Comparison of ENCODE assay signal across 15 mouse cellular contexts in the genomic region with DNA sequence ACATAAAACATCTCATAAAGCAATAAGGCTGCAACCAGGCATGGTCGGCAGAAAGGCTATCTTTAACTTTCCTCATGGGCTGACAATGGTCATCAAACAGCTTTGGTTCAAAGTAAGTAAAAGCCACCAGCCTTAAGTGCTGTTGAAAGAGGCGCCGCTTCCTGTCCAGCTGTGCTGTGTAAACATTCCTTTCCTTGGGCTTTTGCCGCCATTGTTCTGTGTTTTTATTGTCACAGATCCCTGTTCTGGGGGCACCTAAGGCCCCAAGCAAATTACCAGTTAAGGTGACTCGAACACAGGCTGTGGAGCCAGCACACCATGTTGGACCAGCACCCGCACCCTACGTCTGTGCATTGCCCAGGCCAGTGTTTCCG.
DNase-seq lines count a peak whose midpoint lies in the region; ATAC-seq and TF ChIP-seq lines count a peak whose summit lies in the region.
"Had no signal": no experiment of that assay in that cellular context is flagged by ENCODE, and none has a peak within 500 bp of the region (broad histone marks: within the 10 kb centered on the region; RNA-seq: fewer than 3 reads in every experiment).

No protein-coding gene starts in this region.

- H3K9ac ChIP-seq in heart, embryonic 11.5 days (ENCODE audit: low read depth, low read length), result no peak overlapping the region
- no peak overlapping the region for H3K9ac ChIP-seq in ES-Bruce4 (ENCODE audit: low read depth, poor library complexity, severe bottlenecking)
- H3K9ac ChIP-seq: hindbrain, embryonic 13.5 days; liver, embryonic 15.5 days; midbrain, embryonic 12.5 days had no signal

- peaks cover 23% of the 10 kb centered on the region for H3K4me1 ChIP-seq in heart, embryonic 11.5 days (ENCODE audit: control insufficient read depth, insufficient read depth, low read length)
- H3K4me1 ChIP-seq in ES-Bruce4 (ENCODE audit: control insufficient read depth, insufficient read depth, low read length), result peaks cover 8% of the 10 kb centered on the region
- H3K4me1 ChIP-seq: hindbrain, embryonic 13.5 days; liver, embryonic 15.5 days; midbrain, embryonic 12.5 days had no signal

- intact Hi-C loops in left cerebral cortex, postnatal 4 days (cut with DNase I), result no loop called here

- peaks cover 3% of the 10 kb centered on the region; the same call in 1 of the 2 replicates for H3K9me3 ChIP-seq in heart, embryonic 11.5 days (replicated peaks; ENCODE audit: control insufficient read depth, low read length)
- H3K9me3 ChIP-seq in ES-Bruce4 (replicated peaks; ENCODE audit: control insufficient read depth, insufficient read depth, low read length, poor library complexity, severe bottlenecking), result no peaks in the 10 kb centered on the region
- H3K9me3 ChIP-seq: liver, embryonic 15.5 days had no signal

- WGBS in heart, embryonic 11.5 days (ENCODE audit: insufficient replicate concordance), result 55% methylated on average over 8 of the region's 8 CpGs

- H3K4me3 ChIP-seq in heart, embryonic 11.5 days (ENCODE audit: low read depth, low read length), result no peak overlapping the region
- no peak overlapping the region for H3K4me3 ChIP-seq in ES-Bruce4 (ENCODE audit: low read depth, low read length)
- H3K4me3 ChIP-seq: hindbrain, embryonic 13.5 days; liver, embryonic 15.5 days; midbrain, embryonic 12.5 days had no signal

- peak overlapping the region; percentile 58 for H3K27ac ChIP-seq in heart, embryonic 11.5 days (ENCODE audit: low read depth, low read length)
- peak overlapping the region; percentile 84; the same call in 1 of the 2 replicates for H3K27ac ChIP-seq in ES-Bruce4 (ENCODE audit: insufficient read depth, low read length)
- H3K27ac ChIP-seq: hindbrain, embryonic 13.5 days; liver, embryonic 15.5 days; midbrain, embryonic 12.5 days had no signal

- ATAC-seq in heart, embryonic 11.5 days (replicated peaks; ENCODE audit: insufficient number of reproducible peaks, low FRiP score, low TSS enrichment), result no peak
- ATAC-seq: forebrain, embryonic 16.5 days had no signal

- DNase-seq in heart, adult 8-10 months (ENCODE audit: low spot score), result no peak
- DNase-seq in embryo, embryonic 9.5 days (ENCODE audit: extremely low spot score), result peak; percentile 35
- DNase-seq in lung, postnatal 14 days, result peak; percentile 31
- DNase-seq in cerebellum, adult 11 months, result no peak
- no peak for DNase-seq in cerebellum, postnatal 36 days
- DNase-seq in left cerebral cortex, postnatal 4 days, result no peak
- DNase-seq: cerebellum, postnatal 10 days; gastrocnemius, postnatal 14 days; kidney, adult 8-10 months had no signal

- no peak for TF ChIP-seq POLR2A in ES-Bruce4 (IDR thresholded peaks at IDR 0.05; ENCODE audit: insufficient read depth, low read length)

- no peak overlapping the region for H3K4me2 ChIP-seq in heart, embryonic 11.5 days
- H3K4me2 ChIP-seq: hindbrain, embryonic 13.5 days; liver, embryonic 15.5 days; midbrain, embryonic 12.5 days had no signal

- H3K27me3 ChIP-seq in heart, embryonic 11.5 days (ENCODE audit: control insufficient read depth, insufficient read depth, low read length), result no peaks in the 10 kb centered on the region
- no peaks in the 10 kb centered on the region for H3K27me3 ChIP-seq in ES-Bruce4 (ENCODE audit: control insufficient read depth, insufficient read depth, low read length, poor library complexity, severe bottlenecking)
- H3K27me3 ChIP-seq: hindbrain, embryonic 13.5 days; liver, embryonic 15.5 days; midbrain, embryonic 12.5 days had no signal

- TF ChIP-seq CTCF in ES-Bruce4 (IDR thresholded peaks at IDR 0.05; ENCODE audit: low read depth, low read length), result no peak

- H3K36me3 ChIP-seq in heart, embryonic 11.5 days (ENCODE audit: control insufficient read depth, insufficient read depth, low read length), result no peaks in the 10 kb centered on the region
- no peaks in the 10 kb centered on the region for H3K36me3 ChIP-seq in ES-Bruce4 (ENCODE audit: control insufficient read depth, insufficient read depth, low read length, poor library complexity, severe bottlenecking)
- H3K36me3 ChIP-seq: liver, embryonic 15.5 days; midbrain, embryonic 12.5 days had no signal

- peak; percentile 70 for TF ChIP-seq EP300 in ES-Bruce4 (IDR thresholded peaks at IDR 0.05; ENCODE audit: insufficient read depth, low read depth, low read length)

Comparison
In these comparisons a context has a peak if more than half of its experiments do, and no peak if none do; other contexts are left out.
1. DNase-seq: peak in embryo, embryonic 9.5 days (single experiment) and lung, postnatal 14 days (single experiment); none in heart, adult 8-10 months (single experiment), cerebellum, adult 11 months (single experiment), cerebellum, postnatal 36 days (0 of 2) and left cerebral cortex, postnatal 4 days (single experiment).